Mouse (Mus musculus): ENCODE results near the gene Trio.

DNA sequence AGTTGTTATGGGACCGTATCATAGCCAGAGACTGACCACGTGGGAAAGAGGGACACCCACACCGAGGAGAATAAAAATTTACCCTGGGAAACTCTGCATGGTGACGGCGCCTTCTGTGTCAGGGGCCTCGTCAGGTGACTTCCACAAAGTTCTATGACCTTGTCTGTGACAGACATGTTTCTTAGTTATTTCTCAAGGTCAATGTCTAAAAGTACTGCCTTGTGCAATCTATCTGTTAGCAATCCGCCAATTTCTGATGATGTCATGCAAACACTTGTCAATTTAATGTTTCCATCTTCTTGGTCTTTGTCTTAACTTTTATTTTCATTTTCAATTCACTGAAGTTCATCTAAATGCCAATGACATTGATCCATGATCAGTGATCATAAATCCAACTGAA lies 157.8 kb downstream of the Trio start:
- no peak for TF ChIP-seq POLR2AphosphoS2 (IDR thresholded peaks at IDR 0.05; ENCODE audit: insufficient read length, low read depth)
- TF ChIP-seq E2F4 (IDR thresholded peaks at IDR 0.05; ENCODE audit: insufficient read depth): no peak
- no peak for TF ChIP-seq MAX (IDR thresholded peaks at IDR 0.05; ENCODE audit: low read depth)
- TF ChIP-seq POLR2A (IDR thresholded peaks at IDR 0.05; ENCODE audit: insufficient read length, low read depth): no peak
- no peak for TF ChIP-seq MYOD1 (IDR thresholded peaks at IDR 0.05; ENCODE audit: control insufficient read depth in 1 of 3, insufficient read length in 2 of 3, low read depth in 2 of 3)
- no peak for TF ChIP-seq SRF (IDR thresholded peaks at IDR 0.05; ENCODE audit: control insufficient read depth, insufficient read length, low read depth)
- no peak for TF ChIP-seq TCF12 (IDR thresholded peaks at IDR 0.05; ENCODE audit: insufficient read depth, poor library complexity, severe bottlenecking)
- no peak for TF ChIP-seq USF1 (IDR thresholded peaks at IDR 0.05; ENCODE audit: low read depth)
- no peak for TF ChIP-seq CEBPB (IDR thresholded peaks at IDR 0.05; ENCODE audit: insufficient read depth, poor library complexity, severe bottlenecking)

Measured in myocyte (in vitro differentiated cells).